Mouse (Mus musculus) brown adipose tissue, adult 24 weeks (tissue): Measurements from ENCODE around the gene Arhgef28. TPM values are rescaled to one million over a fixed set of nuclear protein-coding genes. Genes with fewer than 3 reads are reported as not detected.
A peak's percentile ranks its signal among the peaks of the same experiment; 100 is the strongest.

Experiments used
- H3K27ac ChIP-seq: fragments of 200-500 bp; replicated peaks from 2 replicates; pipeline ENCODE4 v1.5.1; 2012; ENCODE audit warnings: low read depth, mild to moderate bottlenecking, low read length
- H3K4me1 ChIP-seq: fragments of 200-500 bp; 2 replicates; pipeline ENCODE4 v1.6.1; 2012; ENCODE audit warnings: low read length, mixed read lengths; ENCODE audit not compliant: control insufficient read depth, insufficient read depth, insufficient read length
- H3K4me3 ChIP-seq: fragments of 200-500 bp; 2 replicates; pipeline ENCODE4 v1.5.1; 2012; ENCODE audit warnings: low read depth, mild to moderate bottlenecking, low read length, moderate library complexity; ENCODE audit not compliant: insufficient read depth
- polyA plus RNA-seq: library from polyadenylated mRNA; stranded (reverse); fragments of >200 nt; gene quantifications from 2 replicates; pipeline ENCODE4 v1.2.4, GENCODE M21; 2012; ENCODE audit not compliant: missing spikeins, insufficient read depth, insufficient read length

Gene Arhgef28
- polyA plus RNA-seq, 1 experiment: 14.1 TPM

GRCm38 (mm10) chr13:98204371-98204770 lies 1.9 kb downstream of the Arhgef28 start:
- H3K4me3 ChIP-seq: no peak overlapping the region
- peaks cover 12% of the 10 kb centered on the region for H3K4me1 ChIP-seq
- no peak overlapping the region for H3K27ac ChIP-seq

- 0 out of 2 replicates have a peak overlapping the region, but pooled peaks have one; percentile 34 for H3K27ac ChIP-seq
- H3K4me3 ChIP-seq: no peak overlapping the region
- H3K4me1 ChIP-seq: peaks cover 23% of the 10 kb centered on the region
Observed at GRCm38 (mm10) chr13:98201436-98201835, 4.8 kb downstream of the Arhgef28 start.

GRCm38 (mm10) chr13:98192596-98192995 lies 13.6 kb downstream of the Arhgef28 start:
- Histone ChIP-seq H3K4me1 (peaks cover 16% of the 10 kb centered on the region), H3K4me3 (no peak overlapping the region), H3K27ac (peak overlapping the region; percentile 77)

GRCm38 (mm10) chr13:98188500-98188899 lies 17.7 kb downstream of the Arhgef28 start:
- Histone ChIP-seq H3K27ac (no peak overlapping the region), H3K4me1 (peaks cover 34% of the 10 kb centered on the region), H3K4me3 (no peak overlapping the region)

GRCm38 (mm10) chr13:98187904-98188303 lies 18.3 kb downstream of the Arhgef28 start:
- Histone ChIP-seq H3K27ac (no peak overlapping the region), H3K4me1 (peaks cover 38% of the 10 kb centered on the region), H3K4me3 (no peak overlapping the region)

GRCm38 (mm10) chr13:98186179-98186578 lies 20.1 kb downstream of the Arhgef28 start:
- peaks cover 45% of the 10 kb centered on the region for H3K4me1 ChIP-seq
- peak overlapping the region; percentile 81 for H3K27ac ChIP-seq
- no peak overlapping the region for H3K4me3 ChIP-seq

- H3K4me3 ChIP-seq: no peak overlapping the region
- H3K4me1 ChIP-seq: peaks cover 49% of the 10 kb centered on the region
- H3K27ac ChIP-seq: peak overlapping the region; percentile 86
Observed at GRCm38 (mm10) chr13:98184632-98185031, 21.6 kb downstream of the Arhgef28 start.

GRCm38 (mm10) chr13:98183157-98183878 lies 22.9 kb downstream of the Arhgef28 start:
- Histone ChIP-seq H3K4me3 (0 out of 2 replicates have a peak overlapping the region, but pooled peaks have one; percentile 9), H3K27ac (peak overlapping the region; percentile 86), H3K4me1 (peaks cover 54% of the 10 kb centered on the region)

GRCm38 (mm10) chr13:98182330-98182729 lies 23.9 kb downstream of the Arhgef28 start:
- H3K27ac ChIP-seq: peak overlapping the region; percentile 83
- H3K4me1 ChIP-seq: peaks cover 58% of the 10 kb centered on the region
- H3K4me3 ChIP-seq: no peak overlapping the region

- H3K4me1 ChIP-seq: peaks cover 60% of the 10 kb centered on the region
- H3K4me3 ChIP-seq: no peak overlapping the region
- peak overlapping the region; percentile 67 for H3K27ac ChIP-seq
Observed at GRCm38 (mm10) chr13:98180636-98181035, 25.6 kb downstream of the Arhgef28 start.

- H3K4me1 ChIP-seq: peaks cover 59% of the 10 kb centered on the region
- H3K27ac ChIP-seq: peak overlapping the region; percentile 40
- no peak overlapping the region for H3K4me3 ChIP-seq
Observed at GRCm38 (mm10) chr13:98175323-98176007, 30.8 kb downstream of the Arhgef28 start.

GRCm38 (mm10) chr13:98173008-98173407 lies 33.2 kb downstream of the Arhgef28 start:
- Histone ChIP-seq H3K27ac (peak overlapping the region; percentile 36), H3K4me1 (peaks cover 52% of the 10 kb centered on the region), H3K4me3 (no peak overlapping the region)

GRCm38 (mm10) chr13:98172365-98172764 lies 33.9 kb downstream of the Arhgef28 start:
- H3K27ac ChIP-seq: peak overlapping the region; percentile 42
- no peak overlapping the region for H3K4me3 ChIP-seq
- H3K4me1 ChIP-seq: peaks cover 46% of the 10 kb centered on the region

- Histone ChIP-seq H3K4me3 (no peak overlapping the region), H3K4me1 (peaks cover 47% of the 10 kb centered on the region), H3K27ac (peak overlapping the region; percentile 42; the same call in 1 of the 2 replicates)
Observed at GRCm38 (mm10) chr13:98171706-98172105, 34.5 kb downstream of the Arhgef28 start.

- Histone ChIP-seq H3K4me1 (peaks cover 44% of the 10 kb centered on the region), H3K4me3 (no peak overlapping the region), H3K27ac (no peak overlapping the region)
Observed at GRCm38 (mm10) chr13:98171257-98171656, 35.0 kb downstream of the Arhgef28 start.
